Mouse (Mus musculus) natural killer cell, adult 2 months (primary cell): ENCODE data around the gene Ang2.
A peak's percentile ranks its signal among the peaks of the same experiment; 100 is the strongest.
"Not testable (repeated sequence)": the region's sequence is repeated elsewhere in the genome, so short reads cannot be mapped to it uniquely, and the experiment has no call there.

Source experiments
- DNase-seq, 2 experiments: peaks; one replicate each; pipeline ENCODE4 v3.0.0; 2022; ENCODE audit warnings: low spot score in 2 of 2

The Ang2 gene

GRCm38 (mm10) chr14:51199098-51200023 lies at the start of gene Ang2:
Gene Ang2, minus strand, starts transcription at chr14:51199148.
- DNase-seq, result no peak

GRCm38 (mm10) chr14:51247736-51248135 lies 48.8 kb upstream of the Ang2 start:
- no peak for DNase-seq

GRCm38 (mm10) chr14:51240899-51241298 lies 42.0 kb upstream of the Ang2 start:
- peak; percentile 12 to 40 for DNase-seq

- not testable (repeated sequence) for DNase-seq
Measured at GRCm38 (mm10) chr14:51237488-51237887, 38.5 kb upstream of the Ang2 start.

GRCm38 (mm10) chr14:51229657-51230056 lies 30.7 kb upstream of the Ang2 start:
- not testable (repeated sequence) for DNase-seq

GRCm38 (mm10) chr14:51220075-51220474 lies 21.1 kb upstream of the Ang2 start:
- DNase-seq, result not testable (repeated sequence)

GRCm38 (mm10) chr14:51203115-51203514 lies 4.2 kb upstream of the Ang2 start, which contains the start of gene Ear14:
Gene Ear14, plus strand, starts transcription at chr14:51203391.
- no peak for DNase-seq

GRCm38 (mm10) chr14:51200466-51200865 lies 1.5 kb upstream of the Ang2 start:
- no peak for DNase-seq

GRCm38 (mm10) chr14:51200054-51200453 lies 1.1 kb upstream of the Ang2 start:
- DNase-seq, result no peak

- DNase-seq, result no peak
Measured at GRCm38 (mm10) chr14:51195681-51196080, 3.3 kb downstream of the Ang2 start.

- DNase-seq, result not testable (repeated sequence)
Measured at GRCm38 (mm10) chr14:51181051-51181450, 17.9 kb downstream of the Ang2 start.

GRCm38 (mm10) chr14:51173843-51174242 lies 25.1 kb downstream of the Ang2 start:
- DNase-seq, result no peak

GRCm38 (mm10) chr14:51172947-51173346 lies 26.0 kb downstream of the Ang2 start:
- not testable (repeated sequence) for DNase-seq

- DNase-seq, result not testable (repeated sequence)
Measured at GRCm38 (mm10) chr14:51172095-51172865, 26.7 kb downstream of the Ang2 start.

GRCm38 (mm10) chr14:51166068-51166467 lies 32.9 kb downstream of the Ang2 start:
- DNase-seq, result no peak

GRCm38 (mm10) chr14:51165435-51165834 lies 33.5 kb downstream of the Ang2 start:
- DNase-seq, result no peak

GRCm38 (mm10) chr14:51163323-51163722 lies 35.6 kb downstream of the Ang2 start:
- not testable (repeated sequence) for DNase-seq

- DNase-seq, result not testable (repeated sequence)
Measured at GRCm38 (mm10) chr14:51161976-51162375, 37.0 kb downstream of the Ang2 start, which contains the start of gene Rnase2b. Gene Rnase2b, plus strand, starts transcription at chr14:51162260.

GRCm38 (mm10) chr14:51157072-51157471 lies 41.9 kb downstream of the Ang2 start:
- DNase-seq, result no peak

GRCm38 (mm10) chr14:51156736-51157068 lies 42.2 kb downstream of the Ang2 start:
- DNase-seq, result no peak

- DNase-seq, result no peak
Measured at GRCm38 (mm10) chr14:51156056-51156735, 42.8 kb downstream of the Ang2 start.
